Mouse (Mus musculus) adipocyte (in vitro differentiated cells): Measurements from ENCODE around the gene Aspscr1.
"Not testable (repeated sequence)": the region's sequence is repeated elsewhere in the genome, so short reads cannot be mapped to it uniquely, and the experiment has no call there.

Source experiments
- DNase-seq: peaks from one replicate; pipeline ENCODE4 v3.0.0-alpha.2; 2016; ENCODE audit warnings: low spot score

Gene Aspscr1

GRCm38 (mm10) chr11:120713580-120714518 is 41.1 kb downstream of the Aspscr1 start, which contains the start of the genes Cenpx and Lrrc45:
Cenpx (minus strand) TSS chr11:120713738.
Lrrc45 (plus strand) TSS chr11:120713925.
- peak; percentile 99 for DNase-seq

GRCm38 (mm10) chr11:120714546-120714945 is 41.8 kb downstream of the Aspscr1 start:
- no peak for DNase-seq

GRCm38 (mm10) chr11:120715131-120715530 is 42.4 kb downstream of the Aspscr1 start:
- no peak for DNase-seq

GRCm38 (mm10) chr11:120719242-120719641 is 46.5 kb downstream of the Aspscr1 start:
- DNase-seq = no peak

- no peak for DNase-seq
These were observed 47.1 kb downstream of the Aspscr1 start for GRCm38 (mm10) chr11:120719841-120720376.

GRCm38 (mm10) chr11:120720450-120720849 is 47.7 kb downstream of the Aspscr1 start:
- peak; percentile 77 for DNase-seq

GRCm38 (mm10) chr11:120721124-120722066 is 48.6 kb downstream of the Aspscr1 start, which contains the start of gene Rac3:
Rac3 (plus strand) TSS chr11:120721470.
- no peak for DNase-seq

GRCm38 (mm10) chr11:120722067-120722630 is 49.4 kb downstream of the Aspscr1 start:
- DNase-seq = no peak

- DNase-seq = peak; percentile 58
These were observed 50.1 kb downstream of the Aspscr1 start for GRCm38 (mm10) chr11:120722761-120723382.

GRCm38 (mm10) chr11:120723509-120723908 is 50.7 kb downstream of the Aspscr1 start:
- no peak for DNase-seq

GRCm38 (mm10) chr11:120726243-120727168 is 53.7 kb downstream of the Aspscr1 start:
- no peak for DNase-seq

- peak; percentile 98 for DNase-seq
These were observed 54.4 kb downstream of the Aspscr1 start, which contains the start of gene Dcxr for GRCm38 (mm10) chr11:120727169-120727527. Dcxr (minus strand) TSS chr11:120727281.

- DNase-seq = no peak
These were observed 54.8 kb downstream of the Aspscr1 start for GRCm38 (mm10) chr11:120727564-120727963.

- DNase-seq = no peak
These were observed 55.9 kb downstream of the Aspscr1 start for GRCm38 (mm10) chr11:120728530-120729240.

- not testable (repeated sequence) for DNase-seq
These were observed 56.8 kb downstream of the Aspscr1 start for GRCm38 (mm10) chr11:120729432-120730050.

GRCm38 (mm10) chr11:120730331-120730870 is 57.6 kb downstream of the Aspscr1 start:
- DNase-seq = no peak

- no peak for DNase-seq
These were observed 58.6 kb downstream of the Aspscr1 start for GRCm38 (mm10) chr11:120731395-120731794.

GRCm38 (mm10) chr11:120731858-120732680 is 59.3 kb downstream of the Aspscr1 start, which contains the start of gene Cbr2:
Cbr2 (minus strand) TSS chr11:120732114.
- DNase-seq = peak; percentile 97
